Mouse (Mus musculus) G1E (cell line): ENCODE measurements around the gene Hrk.

Experiments
- CTCF ChIP-seq: IDR thresholded peaks from 2 replicates; pipeline ENCODE4 v1.5.1; 2012; ENCODE audit warnings: low read depth, low read length, inconsistent platforms, mixed read lengths
- GATA2 ChIP-seq: IDR thresholded peaks from 2 replicates; pipeline ENCODE4 v1.6.1; 2012; ENCODE audit warnings: low read depth, low read length, inconsistent platforms, borderline replicate concordance

DNA sequence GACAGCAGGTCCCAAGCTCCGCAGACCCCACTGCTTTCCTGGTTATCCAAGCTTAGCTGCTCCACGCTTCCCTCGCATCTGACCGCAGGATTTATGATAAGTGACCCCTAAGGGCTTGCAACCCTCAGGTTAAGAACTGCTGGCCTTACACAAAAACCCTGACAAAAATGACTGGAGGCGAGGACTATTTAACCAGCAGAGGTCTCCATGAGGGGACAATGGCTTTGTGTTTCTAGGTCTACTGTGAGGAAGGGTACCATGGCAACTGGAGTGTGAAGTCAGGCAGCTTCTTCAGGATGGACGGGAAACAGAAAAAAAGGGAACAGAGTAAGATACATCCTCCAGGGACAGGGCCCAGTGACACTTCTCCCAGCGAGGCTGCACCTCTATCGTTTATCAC lies 41.4 kb downstream of the Hrk start:
- TF ChIP-seq CTCF (no peak), GATA2 (no peak)
